Mouse (Mus musculus): Measurements from ENCODE around the gene Atg14. TPM values are rescaled to one million over a fixed set of nuclear protein-coding genes. Genes with fewer than 3 reads are reported as not detected.
A peak's percentile ranks its signal among the peaks of the same experiment; 100 is the strongest.

Atg14 gene
- polyA plus RNA-seq, 1 experiment from 2014 or later: 17.0 TPM

DNA sequence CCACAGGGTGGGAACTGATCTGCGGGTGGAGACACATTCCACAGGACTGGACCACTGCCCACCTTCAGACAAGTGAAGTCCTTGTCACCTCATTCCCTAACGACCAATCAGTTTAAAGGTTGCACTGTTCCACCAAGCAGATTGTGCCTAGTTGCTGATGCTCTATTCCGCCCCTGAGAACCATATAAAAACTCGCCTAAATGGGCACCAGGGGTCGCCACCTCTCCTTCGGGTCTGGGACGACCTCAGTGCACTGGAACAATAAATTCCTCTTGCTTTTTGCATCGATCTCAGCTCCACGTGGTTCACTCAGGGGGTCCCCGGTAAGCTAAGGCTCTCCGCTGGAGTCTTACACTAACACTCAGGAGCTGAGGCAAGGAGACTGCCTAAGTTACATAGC is 4.3 kb upstream of the Atg14 start:
- ATAC-seq (ENCODE audit: insufficient number of reproducible peaks, low FRiP score, low TSS enrichment, low read depth): no peak
- no peaks in the 10 kb centered on the region for H3K9me3 ChIP-seq (replicated peaks)
- no peaks in the 10 kb centered on the region for H3K4me1 ChIP-seq
- 78% methylated on average over 11 of the region's 11 CpGs for WGBS
- no peak overlapping the region for H3K4me2 ChIP-seq (replicated peaks)
- no peaks in the 10 kb centered on the region for H3K36me3 ChIP-seq
- no peak overlapping the region for H3K9ac ChIP-seq
- no peak overlapping the region for H3K4me3 ChIP-seq (replicated peaks)
- no peaks in the 10 kb centered on the region for H3K27me3 ChIP-seq
- no peak overlapping the region for H3K27ac ChIP-seq (replicated peaks)

- Histone ChIP-seq H3K27ac (replicated peaks) (no peak overlapping the region), H3K9ac (no peak overlapping the region), H3K4me1 (no peaks in the 10 kb centered on the region), H3K4me2 (replicated peaks) (no peak overlapping the region), H3K36me3 (no peaks in the 10 kb centered on the region), H3K4me3 (replicated peaks) (no peak overlapping the region), H3K9me3 (replicated peaks) (no peaks in the 10 kb centered on the region), H3K27me3 (no peaks in the 10 kb centered on the region)
- no peak for ATAC-seq (ENCODE audit: insufficient number of reproducible peaks, low FRiP score, low TSS enrichment, low read depth)
- whole genome bisulfite sequencing: 72% methylated on average over 4 of the region's 4 CpGs
These were observed 2.3 kb upstream of the Atg14 start for GRCm38 (mm10) chr14:47572707-47573106.

DNA sequence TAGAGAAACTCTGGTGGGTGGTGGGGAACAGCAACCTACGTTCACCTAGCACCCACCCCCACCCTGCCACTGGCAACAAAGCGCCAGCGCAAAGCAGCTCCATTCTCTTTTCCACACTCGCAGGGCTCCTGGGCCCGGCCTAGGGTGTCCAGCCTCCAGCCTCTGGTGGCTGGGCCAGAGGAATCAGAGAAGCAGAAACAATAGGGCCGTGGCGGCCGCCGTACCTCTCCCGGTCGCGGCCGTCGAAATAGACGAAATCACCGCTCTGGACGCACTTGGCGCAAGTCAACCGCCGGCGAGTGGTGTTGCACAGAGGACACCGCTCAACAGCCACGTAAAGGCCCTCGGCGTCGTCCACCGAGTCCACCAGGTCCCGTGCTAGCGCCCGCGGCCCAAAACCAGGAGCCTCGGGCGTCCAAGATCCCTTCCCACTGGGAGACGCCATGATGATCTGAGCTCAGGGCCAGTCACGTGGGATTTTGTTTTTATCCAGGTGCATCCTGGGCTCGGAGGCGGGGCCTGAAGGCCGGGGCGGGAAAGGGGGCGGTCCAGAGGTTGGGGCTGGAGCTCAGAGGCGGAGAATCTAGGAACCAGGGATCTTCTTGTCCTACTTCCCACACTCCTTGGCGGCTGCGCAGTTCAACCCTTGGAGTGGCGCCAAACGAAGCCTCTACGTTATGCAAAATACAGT is 2.3 kb downstream of the Atg14 start:
- under 1% methylated on average over 46 of the region's 46 CpGs for WGBS
- H3K27ac ChIP-seq (replicated peaks): 0 out of 2 replicates have a peak overlapping the region, but pooled peaks have one; percentile 49

GRCm38 (mm10) chr14:47563106-47563505 is 7.3 kb downstream of the Atg14 start:
- no peak overlapping the region for H3K4me3 ChIP-seq (replicated peaks)
- peaks cover 7% of the 10 kb centered on the region for H3K4me1 ChIP-seq
- no peak overlapping the region for H3K4me2 ChIP-seq (replicated peaks)
- H3K27ac ChIP-seq (replicated peaks): no peak overlapping the region
- 82% methylated on average over 4 of the region's 4 CpGs for WGBS
- no peaks in the 10 kb centered on the region for H3K27me3 ChIP-seq
- ATAC-seq (ENCODE audit: insufficient number of reproducible peaks, low FRiP score, low TSS enrichment, low read depth): no peak
- no peaks in the 10 kb centered on the region for H3K9me3 ChIP-seq (replicated peaks)
- peaks cover 19% of the 10 kb centered on the region; the same call in 1 of the 2 replicates for H3K36me3 ChIP-seq
- H3K9ac ChIP-seq: no peak overlapping the region

More for the DNA sequence above, 2.3 kb downstream of the Atg14 start:
- peak overlapping the region; percentile 86 for H3K4me2 ChIP-seq (replicated peaks)
- no peaks in the 10 kb centered on the region for H3K27me3 ChIP-seq
- peak overlapping the region; percentile 96 for H3K4me3 ChIP-seq (replicated peaks)
- no peaks in the 10 kb centered on the region for H3K9me3 ChIP-seq (replicated peaks)
- ATAC-seq (ENCODE audit: insufficient number of reproducible peaks, low FRiP score, low TSS enrichment, low read depth): peak; percentile 99
- H3K4me1 ChIP-seq: peaks cover 7% of the 10 kb centered on the region
- H3K36me3 ChIP-seq: peaks cover 12% of the 10 kb centered on the region; the same call in 1 of the 2 replicates
- peak overlapping the region; percentile 77 for H3K9ac ChIP-seq

DNA sequence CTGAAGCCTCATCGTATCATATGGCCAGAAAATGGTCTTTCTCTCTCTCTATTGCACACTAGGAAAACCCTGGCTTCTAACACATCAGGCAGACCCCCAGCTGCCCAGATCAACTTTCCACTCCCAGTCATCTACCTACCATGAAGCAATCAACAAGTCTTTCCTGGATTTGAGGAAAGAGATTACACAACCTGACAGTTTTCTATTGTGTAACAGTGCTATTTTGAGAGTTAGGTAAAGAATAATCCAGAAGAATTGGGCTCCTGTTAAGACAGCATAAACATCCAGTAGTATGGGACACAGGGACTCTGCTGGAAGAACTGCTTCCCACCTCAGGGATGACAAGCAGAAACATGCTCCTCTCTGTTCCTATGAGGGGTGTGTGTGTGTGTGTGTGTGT is 7.9 kb downstream of the Atg14 start:
- H3K9ac ChIP-seq: no peak overlapping the region
- H3K4me2 ChIP-seq (replicated peaks): no peak overlapping the region
- no peaks in the 10 kb centered on the region for H3K9me3 ChIP-seq (replicated peaks)
- no peak overlapping the region for H3K4me3 ChIP-seq (replicated peaks)
- peaks cover 6% of the 10 kb centered on the region for H3K4me1 ChIP-seq
- no peak for ATAC-seq (ENCODE audit: insufficient number of reproducible peaks, low FRiP score, low TSS enrichment, low read depth)
- H3K36me3 ChIP-seq: peaks cover 21% of the 10 kb centered on the region; the same call in 1 of the 2 replicates
- no peaks in the 10 kb centered on the region for H3K27me3 ChIP-seq
- WGBS: 93% methylated on average over 1 of the region's 1 CpGs
- H3K27ac ChIP-seq (replicated peaks): no peak overlapping the region

- Histone ChIP-seq H3K4me1 (no peaks in the 10 kb centered on the region), H3K9ac (no peak overlapping the region), H3K36me3 (peaks cover 32% of the 10 kb centered on the region; the same call in 1 of the 2 replicates), H3K4me2 (replicated peaks) (no peak overlapping the region), H3K27ac (replicated peaks) (no peak overlapping the region), H3K27me3 (no peaks in the 10 kb centered on the region), H3K4me3 (replicated peaks) (no peak overlapping the region), H3K9me3 (replicated peaks) (no peaks in the 10 kb centered on the region)
- ATAC-seq (ENCODE audit: insufficient number of reproducible peaks, low FRiP score, low TSS enrichment, low read depth): no peak
- WGBS: 88% methylated on average over 2 of the region's 2 CpGs
These were observed 9.7 kb downstream of the Atg14 start for GRCm38 (mm10) chr14:47560714-47561113.

DNA sequence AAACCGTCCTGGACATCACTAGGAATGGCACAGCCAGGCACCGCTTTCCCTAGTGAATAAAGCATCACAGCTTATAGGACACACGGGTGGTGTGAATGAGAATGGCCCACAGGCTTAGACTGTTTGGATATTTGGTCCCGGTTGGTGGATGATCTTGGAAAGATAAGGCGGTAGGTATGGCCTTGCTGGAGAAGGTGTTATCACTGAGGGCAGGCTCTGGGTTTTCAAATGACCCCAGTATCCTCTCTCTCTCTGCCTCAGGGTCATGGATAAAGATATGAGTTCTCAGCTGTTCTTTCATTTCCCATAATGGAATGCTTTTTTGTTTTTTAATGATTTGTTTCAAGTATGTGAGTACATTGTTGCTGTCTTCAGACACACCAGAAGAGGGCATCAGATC is 15.2 kb downstream of the Atg14 start:
- WGBS: 96% methylated on average over 5 of the region's 5 CpGs
- Histone ChIP-seq H3K27me3 (no peaks in the 10 kb centered on the region), H3K4me1 (no peaks in the 10 kb centered on the region), H3K36me3 (peaks cover 46% of the 10 kb centered on the region), H3K4me2 (replicated peaks) (no peak overlapping the region), H3K9me3 (replicated peaks) (no peaks in the 10 kb centered on the region), H3K27ac (replicated peaks) (no peak overlapping the region), H3K9ac (no peak overlapping the region), H3K4me3 (replicated peaks) (no peak overlapping the region)
- ATAC-seq (ENCODE audit: insufficient number of reproducible peaks, low FRiP score, low TSS enrichment, low read depth): no peak

- no peak for ATAC-seq (ENCODE audit: insufficient number of reproducible peaks, low FRiP score, low TSS enrichment, low read depth)
- Histone ChIP-seq H3K27ac (replicated peaks) (no peak overlapping the region), H3K4me2 (replicated peaks) (no peak overlapping the region), H3K27me3 (no peaks in the 10 kb centered on the region), H3K9me3 (replicated peaks) (no peaks in the 10 kb centered on the region), H3K9ac (no peak overlapping the region), H3K4me1 (no peaks in the 10 kb centered on the region), H3K4me3 (replicated peaks) (no peak overlapping the region), H3K36me3 (peaks cover 56% of the 10 kb centered on the region)
- WGBS: 92% methylated on average over 3 of the region's 4 CpGs
These were observed 16.2 kb downstream of the Atg14 start for GRCm38 (mm10) chr14:47554236-47554635.

DNA sequence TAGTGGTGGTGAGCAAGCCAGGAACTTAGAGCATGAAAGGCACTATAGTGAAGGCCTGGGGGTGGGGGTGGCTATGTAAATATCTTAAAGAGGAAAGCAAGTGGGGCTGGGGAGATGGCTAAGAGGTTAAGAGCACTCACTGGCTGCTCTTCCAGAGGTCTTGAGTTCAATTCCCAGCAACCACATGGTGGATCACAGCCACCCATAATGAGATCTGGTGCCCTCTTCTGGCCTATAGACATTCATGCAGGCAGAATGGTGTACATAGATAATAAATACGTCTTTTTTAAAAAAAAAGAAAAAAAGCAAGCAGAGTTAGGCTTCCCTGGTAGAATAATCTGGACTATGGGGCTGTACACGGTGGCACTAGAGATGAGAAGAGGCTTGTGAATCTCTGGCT is 17.1 kb downstream of the Atg14 start:
- Histone ChIP-seq H3K36me3 (peaks cover 64% of the 10 kb centered on the region), H3K4me3 (replicated peaks) (no peak overlapping the region), H3K4me1 (no peaks in the 10 kb centered on the region), H3K9ac (no peak overlapping the region), H3K4me2 (replicated peaks) (no peak overlapping the region), H3K27ac (replicated peaks) (no peak overlapping the region), H3K27me3 (no peaks in the 10 kb centered on the region), H3K9me3 (replicated peaks) (no peaks in the 10 kb centered on the region)
- ATAC-seq (ENCODE audit: insufficient number of reproducible peaks, low FRiP score, low TSS enrichment, low read depth): no peak
- 82% methylated on average over 2 of the region's 2 CpGs for WGBS

- H3K4me1 ChIP-seq: no peaks in the 10 kb centered on the region
- H3K4me3 ChIP-seq (replicated peaks): no peak overlapping the region
- 84% methylated on average over 6 of the region's 6 CpGs for WGBS
- no peaks in the 10 kb centered on the region for H3K27me3 ChIP-seq
- no peak overlapping the region for H3K4me2 ChIP-seq (replicated peaks)
- no peaks in the 10 kb centered on the region for H3K9me3 ChIP-seq (replicated peaks)
- no peak overlapping the region for H3K9ac ChIP-seq
- no peak overlapping the region for H3K27ac ChIP-seq (replicated peaks)
- H3K36me3 ChIP-seq: peaks cover 74% of the 10 kb centered on the region
- no peak for ATAC-seq (ENCODE audit: insufficient number of reproducible peaks, low FRiP score, low TSS enrichment, low read depth)
These were observed 18.8 kb downstream of the Atg14 start for GRCm38 (mm10) chr14:47551668-47552067.

- ATAC-seq (ENCODE audit: insufficient number of reproducible peaks, low FRiP score, low TSS enrichment, low read depth): no peak
- Histone ChIP-seq H3K4me3 (replicated peaks) (no peak overlapping the region), H3K9me3 (replicated peaks) (no peaks in the 10 kb centered on the region), H3K27me3 (no peaks in the 10 kb centered on the region), H3K4me2 (replicated peaks) (no peak overlapping the region), H3K9ac (no peak overlapping the region), H3K27ac (replicated peaks) (no peak overlapping the region), H3K36me3 (peaks cover 83% of the 10 kb centered on the region), H3K4me1 (no peaks in the 10 kb centered on the region)
- 90% methylated on average over 4 of the region's 4 CpGs for WGBS
These were observed 25.6 kb downstream of the Atg14 start for GRCm38 (mm10) chr14:47544877-47545276.

DNA sequence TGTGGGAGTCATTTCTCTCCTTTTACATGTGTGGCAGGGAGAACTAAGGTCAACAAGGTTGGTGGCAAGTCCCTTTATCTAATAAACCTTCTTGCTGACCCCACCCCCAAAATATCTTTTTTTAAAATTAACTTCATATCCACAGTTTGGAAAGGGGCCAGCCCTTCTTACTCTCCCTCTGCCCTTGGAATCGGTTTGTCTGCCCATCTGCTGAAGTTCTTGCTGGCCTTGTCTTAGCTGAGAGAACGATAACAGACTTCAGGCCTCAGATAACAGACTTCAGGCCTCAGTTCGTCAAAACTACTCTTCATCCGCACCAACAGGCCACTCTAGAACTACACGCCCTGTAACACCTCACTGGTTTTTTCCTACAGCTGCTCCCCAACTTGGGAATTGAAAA is 26.2 kb downstream of the Atg14 start:
- no peaks in the 10 kb centered on the region for H3K4me1 ChIP-seq
- H3K27me3 ChIP-seq: no peaks in the 10 kb centered on the region
- H3K4me2 ChIP-seq (replicated peaks): no peak overlapping the region
- H3K4me3 ChIP-seq (replicated peaks): no peak overlapping the region
- H3K27ac ChIP-seq (replicated peaks): no peak overlapping the region
- H3K9ac ChIP-seq: no peak overlapping the region
- 86% methylated on average over 5 of the region's 5 CpGs for WGBS
- ATAC-seq (ENCODE audit: insufficient number of reproducible peaks, low FRiP score, low TSS enrichment, low read depth): no peak
- peaks cover 77% of the 10 kb centered on the region for H3K36me3 ChIP-seq
- no peaks in the 10 kb centered on the region for H3K9me3 ChIP-seq (replicated peaks)

All from embryonic facial prominence, embryonic 15.5 days (tissue).